Mouse (Mus musculus): Measurements from ENCODE around the gene Irx2.

GRCm38 (mm10) chr13:72633097-72633496 lies 4.5 kb downstream of the Irx2 start:
- no peak for TF ChIP-seq CTCF (IDR thresholded peaks at IDR 0.05; ENCODE audit: low read depth, low read length)
- TF ChIP-seq POLR2A (IDR thresholded peaks at IDR 0.05; ENCODE audit: borderline replicate concordance, low read depth, low read length), result no peak

Data from bone marrow macrophage, adult 2 months (primary cell).